Mouse (Mus musculus) heart, embryonic 14.5 days (tissue): Measurements from ENCODE around the gene Cyb561a3. TPM values are rescaled to one million over a fixed set of nuclear protein-coding genes. Genes with fewer than 3 reads are reported as not detected.
A peak's percentile ranks its signal among the peaks of the same experiment; 100 is the strongest.
"Not testable (repeated sequence)": the region's sequence is repeated elsewhere in the genome, so short reads cannot be mapped to it uniquely, and the experiment has no call there.

ENCODE experiments used
- ATAC-seq: fragments of 200-750 bp; cut with Nextera tagmentation; 2 replicates; pipeline ENCODE4 v1.8.0; 2017; ENCODE audit warnings: low read depth, moderate TSS enrichment; ENCODE audit not compliant: insufficient number of reproducible peaks, insufficient read depth, low FRiP score
- H3K27ac ChIP-seq, 2 experiments: fragments of 200-500 bp in 1 of 2; fragments of 300-500 bp in 1 of 2; sonication (generic) in 1 of 2; replicated peaks in 1 of 2; 2 replicates each; pipeline ENCODE4 v1.5.1; 2012 to 2014; ENCODE audit warnings: low read depth in 2 of 2, low read length in 2 of 2, control low read depth in 1 of 2, mild to moderate bottlenecking in 1 of 2, mixed read lengths in 1 of 2; ENCODE audit not compliant: control insufficient read depth in 1 of 2, insufficient read depth in 1 of 2
- H3K27me3 ChIP-seq: fragments of 300-500 bp; sonication (generic); 2 replicates; pipeline ENCODE4 v1.6.1; 2014; ENCODE audit warnings: mild to moderate bottlenecking, low read length, control low read depth; ENCODE audit not compliant: control insufficient read depth, insufficient read depth
- H3K36me3 ChIP-seq: fragments of 300-500 bp; sonication (generic); 2 replicates; pipeline ENCODE4 v1.6.1; 2014; ENCODE audit warnings: mild to moderate bottlenecking, control low read depth, low read length, mixed read lengths; ENCODE audit not compliant: control insufficient read depth, insufficient read depth
- H3K4me1 ChIP-seq, 2 experiments: fragments of 200-500 bp in 1 of 2; fragments of 300-500 bp in 1 of 2; sonication (generic) in 1 of 2; 2 replicates each; pipeline ENCODE4 v1.6.1; 2012 to 2014; ENCODE audit warnings: low read length in 2 of 2, control low read depth in 1 of 2, mixed read lengths in 1 of 2; ENCODE audit not compliant: control insufficient read depth in 2 of 2, insufficient read depth in 2 of 2
- H3K4me2 ChIP-seq: fragments of 300-500 bp; sonication (generic); 2 replicates; pipeline ENCODE4 v1.6.1; 2014; ENCODE audit warnings: mild to moderate bottlenecking, low read length
- H3K4me3 ChIP-seq, 2 experiments: fragments of 200-500 bp in 1 of 2; fragments of 300-500 bp in 1 of 2; sonication (generic) in 1 of 2; 2 replicates each; pipeline ENCODE4 v1.5.1; 2012 to 2014; ENCODE audit warnings: low read length in 2 of 2, mild to moderate bottlenecking in 2 of 2, control low read depth in 1 of 2, low read depth in 1 of 2, moderate library complexity in 1 of 2; ENCODE audit not compliant: control insufficient read depth in 1 of 2, insufficient read depth in 1 of 2
- H3K9ac ChIP-seq: fragments of 300-500 bp; sonication (generic); 2 replicates; pipeline ENCODE4 v1.6.1; 2014; ENCODE audit warnings: mild to moderate bottlenecking, low read length
- H3K9me3 ChIP-seq: fragments of 300-500 bp; sonication (generic); 2 replicates; pipeline ENCODE4 v1.6.1; 2016; ENCODE audit warnings: low read length, control low read depth; ENCODE audit not compliant: control insufficient read depth
- WGBS: fragments of 180-500 bp; shearing (Covaris S2); extraction: QIAGEN DNeasy Blood & Tissue Kit; methylation state at CpG from one replicate; pipeline ENCODE4 v1.1.7; 2014; 5-methylcytosine and 5-hydroxymethylcytosine counted together
- polyA plus RNA-seq: library from polyadenylated mRNA; unstranded; fragments of >200 nt; fragmentation: Nextera tagmentation; extraction: Ambion mirVana; gene quantifications from 2 replicates; pipeline ENCODE4 v1.2.1, GENCODE M21; 2014

Gene Cyb561a3
- 19.2 and 19.9 TPM in 2 replicates for polyA plus RNA-seq

DNA sequence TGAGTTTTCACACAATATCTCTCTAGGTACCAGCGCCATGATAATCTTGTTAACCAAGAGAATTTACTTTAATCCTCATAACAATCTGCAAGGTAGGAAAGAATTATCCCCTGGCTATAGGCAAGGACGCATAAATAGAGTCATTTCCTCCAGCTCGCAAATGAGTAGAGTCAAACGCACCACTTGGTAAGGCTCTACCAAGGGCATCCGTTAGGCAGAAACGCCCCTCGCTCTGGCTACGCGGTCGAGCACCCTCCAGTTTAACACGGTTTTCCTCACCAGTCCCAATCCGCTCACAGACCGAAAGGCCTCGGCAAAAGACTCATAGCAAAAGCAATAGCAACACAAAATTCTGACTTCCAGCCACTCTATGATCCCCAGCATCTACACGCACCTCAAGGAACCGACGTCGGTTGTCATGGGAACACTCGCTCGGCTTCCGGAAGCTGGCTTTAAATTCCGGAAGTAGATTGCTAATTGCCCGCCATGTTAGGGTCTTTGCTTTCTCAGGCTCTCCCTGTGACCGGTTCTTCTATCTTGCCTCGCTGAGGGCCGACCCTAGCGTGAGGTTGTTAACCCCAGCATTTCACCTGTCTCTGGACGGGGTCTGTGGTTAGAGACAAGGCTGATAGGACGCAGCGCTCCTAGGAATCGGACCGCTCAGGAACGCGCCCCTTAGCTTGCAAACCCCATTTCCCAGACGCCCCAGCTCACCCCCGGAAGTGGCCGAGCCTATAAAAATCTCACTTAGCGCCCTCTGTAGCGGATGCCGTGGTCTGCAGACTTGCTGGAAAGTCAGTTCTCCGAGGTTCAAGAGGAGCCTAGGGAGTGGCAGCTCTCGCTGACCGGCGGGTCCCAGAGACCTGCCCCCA is at the start of gene Cyb561a3, which contains the start of gene Tmem138:
Cyb561a3 (plus strand) TSS at position 483 of the 872 bp plus-strand sequence.
Tmem138 (minus strand) TSS at position 673 of the 872 bp plus-strand sequence.
- peak within 1 kb of the TSS; percentile 92 to 95 for H3K27ac ChIP-seq
- H3K9ac ChIP-seq: peak within 1 kb of the TSS; percentile 79
- peaks cover 2 to 18% of the 10 kb centered on the region in 2 experiments; a peak in 3 of 4 replicates for H3K4me1 ChIP-seq
- H3K4me2 ChIP-seq: peak within 1 kb of the TSS; percentile 88
- no peaks in the 10 kb centered on the region for H3K9me3 ChIP-seq
- no peaks in the 10 kb centered on the region for H3K27me3 ChIP-seq
- peaks cover 46% of the 10 kb centered on the region for H3K36me3 ChIP-seq
- WGBS: under 1% methylated on average over 44 of the region's 44 CpGs
- H3K4me3 ChIP-seq: peak within 1 kb of the TSS; percentile 73 to 91
- ATAC-seq: peak; percentile 89

DNA sequence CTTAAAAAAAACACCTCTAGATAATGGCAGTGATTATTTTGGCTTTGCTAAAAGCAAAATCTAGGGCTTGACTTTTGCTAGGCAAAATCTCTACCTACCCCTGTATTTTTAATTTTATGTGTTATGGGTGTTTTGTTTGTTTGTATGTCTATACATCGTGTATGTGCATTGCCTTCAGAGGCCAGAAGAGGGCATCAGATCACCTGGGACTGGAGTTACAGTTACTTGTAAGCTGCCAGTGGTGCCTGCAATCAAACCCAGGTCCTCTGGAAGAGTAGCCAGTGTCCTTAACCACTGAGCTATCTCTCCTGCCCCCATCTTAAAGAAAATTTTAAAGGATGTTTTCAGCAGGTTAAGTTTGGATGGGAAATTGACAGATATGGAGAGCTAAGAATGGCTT is 46.9 kb upstream of the Cyb561a3 start:
- WGBS: 98% methylated on average over 1 of the region's 1 CpGs
- Histone ChIP-seq H3K4me1 (peaks cover 0 to 16% of the 10 kb centered on the region in 2 experiments; a peak in 2 of 4 replicates), H3K36me3 (peaks cover 77% of the 10 kb centered on the region), H3K27me3 (no peaks in the 10 kb centered on the region), H3K9me3 (no peaks in the 10 kb centered on the region), H3K4me2 (no peak overlapping the region), H3K9ac (no peak overlapping the region), H3K4me3 (no peak overlapping the region), H3K27ac (no peak overlapping the region)
- no peak for ATAC-seq

DNA sequence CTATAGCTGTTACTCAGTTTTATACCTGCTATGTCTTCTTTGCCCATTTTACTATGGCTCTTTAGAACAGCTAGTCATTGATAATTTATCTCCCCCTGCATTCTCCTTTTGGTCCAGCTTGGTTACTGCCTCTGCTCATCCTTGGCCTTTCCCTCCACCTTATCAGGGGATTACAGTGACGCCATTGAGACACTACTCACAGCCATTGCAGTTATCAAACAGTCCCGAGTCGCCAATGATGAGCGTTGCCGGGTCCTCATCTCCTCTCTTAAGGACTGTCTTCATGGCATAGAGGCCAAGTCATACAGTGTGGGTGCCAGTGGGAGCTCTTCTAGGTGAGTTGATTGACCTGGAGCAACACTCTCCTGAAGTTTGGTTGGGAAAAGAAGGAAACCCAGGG is 37.5 kb upstream of the Cyb561a3 start:
- Histone ChIP-seq H3K36me3 (peaks cover 97% of the 10 kb centered on the region), H3K27me3 (no peaks in the 10 kb centered on the region), H3K9me3 (no peaks in the 10 kb centered on the region), H3K9ac (no peak overlapping the region), H3K4me3 (no peak overlapping the region), H3K27ac (no peak overlapping the region), H3K4me2 (no peak overlapping the region), H3K4me1 (no peaks in the 10 kb centered on the region)
- whole genome bisulfite sequencing: 84% methylated on average over 5 of the region's 5 CpGs
- ATAC-seq: no peak

DNA sequence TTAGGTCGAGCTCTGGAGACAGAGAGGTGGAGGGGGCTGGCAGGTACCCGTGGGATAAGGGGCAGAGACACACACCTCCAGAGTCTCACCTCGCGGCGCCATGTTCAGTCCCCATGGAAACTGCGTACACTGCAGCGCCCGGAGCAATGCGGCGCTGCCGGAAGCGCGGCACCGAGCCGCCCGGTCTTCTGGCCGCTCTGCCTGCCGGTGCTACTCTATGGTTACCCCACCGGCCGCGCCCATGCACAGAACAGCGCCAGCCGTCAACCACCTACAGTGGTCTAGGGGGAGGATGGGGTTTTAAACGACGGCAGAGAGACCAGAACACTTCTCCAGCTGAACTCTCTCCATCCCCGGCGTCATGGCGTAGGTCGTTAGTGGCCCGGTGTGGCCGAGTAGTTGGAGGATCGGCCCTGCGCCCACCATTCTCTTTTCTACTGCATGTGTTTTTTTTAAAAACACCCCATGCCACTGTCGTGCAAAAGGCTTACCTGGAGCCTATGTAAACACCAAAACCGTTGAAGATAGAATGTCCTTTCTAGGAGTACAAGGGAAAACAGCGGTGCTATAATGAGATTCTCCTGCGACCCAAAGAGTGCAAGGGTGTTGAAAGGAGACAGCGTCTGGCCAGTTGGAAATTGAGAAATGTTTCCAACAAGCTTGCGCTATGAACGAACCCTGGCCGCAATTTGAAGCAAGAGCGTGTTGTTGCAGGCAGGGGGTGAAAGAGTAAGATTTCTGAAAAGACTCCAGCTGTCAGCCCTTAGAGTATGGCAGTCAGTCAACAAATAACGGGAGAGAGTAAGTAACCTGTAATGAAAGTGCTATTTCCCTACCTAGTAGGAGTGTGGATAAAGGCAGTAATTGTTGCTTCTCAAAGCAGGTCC is 21.1 kb upstream of the Cyb561a3 start, which contains the start of gene Tmem216:
Tmem216 (minus strand) TSS at position 615 of the 887 bp plus-strand sequence.
- 1% methylated on average over 43 of the region's 43 CpGs for WGBS
- peak; percentile 95 for ATAC-seq

DNA sequence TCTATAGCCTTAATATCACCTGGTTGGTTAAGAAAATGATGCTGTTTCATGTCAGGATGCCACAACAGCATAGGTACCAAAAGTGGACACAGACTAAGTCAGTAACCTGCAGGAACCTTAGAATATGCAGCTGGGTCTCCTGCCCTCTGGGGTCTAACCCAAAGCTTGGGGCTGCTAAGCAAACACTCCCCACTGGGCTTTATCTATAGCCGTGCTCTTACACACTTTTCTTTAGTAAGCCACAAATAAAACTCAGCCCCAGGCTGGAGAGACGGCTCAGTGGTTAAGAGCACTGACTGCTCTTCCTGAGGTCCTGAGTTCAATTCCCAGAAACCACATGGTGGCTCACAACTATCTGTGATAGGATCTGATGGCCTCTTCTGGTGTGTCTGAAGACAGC is 20.0 kb upstream of the Cyb561a3 start:
- no peak for ATAC-seq
- Histone ChIP-seq H3K27me3 (no peaks in the 10 kb centered on the region), H3K9ac (no peak overlapping the region), H3K4me3 (no peak overlapping the region), H3K4me1 (peaks cover 12 to 21% of the 10 kb centered on the region in 2 experiments), H3K27ac (no peak overlapping the region), H3K4me2 (no peak overlapping the region), H3K36me3 (peaks cover 21% of the 10 kb centered on the region), H3K9me3 (no peaks in the 10 kb centered on the region)
- 69% methylated on average over 2 of the region's 2 CpGs for WGBS

More for the DNA sequence above, 21.1 kb upstream of the Cyb561a3 start, which contains the start of gene Tmem216:
- H3K4me1 ChIP-seq: peaks cover 3 to 13% of the 10 kb centered on the region in 2 experiments
- peak within 1 kb of the TSS; percentile 51 to 83 for H3K27ac ChIP-seq
- H3K9me3 ChIP-seq: no peaks in the 10 kb centered on the region
- H3K27me3 ChIP-seq: no peaks in the 10 kb centered on the region
- H3K9ac ChIP-seq: peak within 1 kb of the TSS; percentile 76
- peak within 1 kb of the TSS; percentile 69 to 76 for H3K4me3 ChIP-seq
- peak within 1 kb of the TSS; percentile 82 for H3K4me2 ChIP-seq
- peaks cover 32% of the 10 kb centered on the region for H3K36me3 ChIP-seq

DNA sequence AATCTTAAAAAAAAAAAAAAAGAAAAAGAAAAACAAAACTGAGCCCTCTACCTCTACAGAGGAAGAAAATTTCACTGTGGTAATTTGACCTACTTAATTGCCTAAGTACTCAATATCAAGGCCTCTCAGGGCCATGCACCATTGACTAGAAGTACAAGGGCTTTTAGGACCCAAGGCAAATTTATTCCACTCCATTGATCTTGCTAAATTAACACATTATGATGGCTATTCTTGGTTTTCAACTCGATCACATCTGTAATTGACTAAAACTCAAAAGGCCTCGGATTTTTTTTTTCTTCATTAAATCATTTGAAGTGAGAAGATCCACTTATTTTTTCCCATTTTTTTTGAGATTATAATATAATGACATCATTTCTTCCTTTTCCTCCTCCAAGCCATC is 19.5 kb upstream of the Cyb561a3 start:
- 84% methylated on average over 2 of the region's 2 CpGs for WGBS
- Histone ChIP-seq H3K27ac (no peak overlapping the region), H3K4me2 (no peak overlapping the region), H3K4me3 (no peak overlapping the region), H3K27me3 (no peaks in the 10 kb centered on the region), H3K9me3 (no peaks in the 10 kb centered on the region), H3K4me1 (peaks cover 16 to 26% of the 10 kb centered on the region in 2 experiments), H3K9ac (no peak overlapping the region), H3K36me3 (peaks cover 17% of the 10 kb centered on the region)
- ATAC-seq: no peak

DNA sequence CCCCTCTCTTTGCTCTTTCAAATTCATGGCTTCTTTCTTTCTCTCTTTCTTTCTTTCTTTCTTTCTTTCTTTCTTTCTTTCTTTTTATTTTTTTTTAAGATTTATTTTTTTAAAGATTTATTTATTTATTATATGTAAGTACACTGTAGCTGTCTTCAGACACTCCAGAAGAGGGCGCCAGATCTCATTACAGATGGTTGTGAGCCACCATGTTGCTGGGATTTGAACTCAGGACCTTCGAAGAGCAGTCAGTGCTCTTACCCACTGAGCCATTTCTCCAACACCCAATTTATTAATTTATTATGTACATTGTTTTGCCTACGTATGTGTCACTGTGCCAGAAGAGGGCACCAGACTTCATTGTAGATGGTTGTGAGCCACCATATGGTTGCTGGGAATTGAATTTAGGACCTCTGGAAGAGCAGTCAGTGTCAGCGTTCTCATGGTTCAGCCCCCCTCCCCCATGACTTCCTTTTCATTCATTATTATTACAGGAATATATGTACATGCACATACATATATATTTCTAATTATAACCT is 19.1 kb upstream of the Cyb561a3 start:
- H3K27me3 ChIP-seq, H3K27ac ChIP-seq, H3K9ac ChIP-seq, ATAC-seq, H3K4me2 ChIP-seq, H3K4me3 ChIP-seq, H3K9me3 ChIP-seq: not testable (repeated sequence)
- 71% methylated on average over 4 of the region's 4 CpGs for WGBS
- peaks cover 12% of the 10 kb centered on the region; the same call in 1 of the 2 replicates for H3K36me3 ChIP-seq
- peaks cover 17 to 27% of the 10 kb centered on the region in 2 experiments for H3K4me1 ChIP-seq
